Mouse (Mus musculus) lung, adult 2 months (tissue): ENCODE results near the gene Rab23. TPM values are rescaled to one million over a fixed set of nuclear protein-coding genes. Genes with fewer than 3 reads are reported as not detected.

Source experiments
- DNase-seq: peaks from one replicate; pipeline ENCODE4 v3.0.0; 2022
- H3K4me1 ChIP-seq: fragments of 200-500 bp; 2 replicates; pipeline ENCODE4 v1.6.1; 2011; ENCODE audit warnings: low read length; ENCODE audit not compliant: control insufficient read depth, insufficient read depth
- H3K4me3 ChIP-seq: fragments of 200-500 bp; replicated peaks from 2 replicates; pipeline ENCODE3; 2011; ENCODE audit warnings: low read depth, mild to moderate bottlenecking, control low read depth, low read length; ENCODE audit errors: extremely low read depth
- CTCF ChIP-seq: fragments of 200-500 bp; IDR thresholded peaks from 2 replicates; pipeline ENCODE4 v1.5.1; 2011; ENCODE audit warnings: mild to moderate bottlenecking, low read length, control low read depth; ENCODE audit not compliant: insufficient read depth
- POLR2A ChIP-seq: fragments of 200-500 bp; IDR thresholded peaks from 2 replicates; pipeline ENCODE4 v1.6.1; 2011; ENCODE audit warnings: low read depth, mild to moderate bottlenecking, control low read depth, low read length, borderline replicate concordance; ENCODE audit errors: extremely low read depth
- WGBS: fragments of 180-500 bp; shearing (Covaris S2); methylation state at CpG from one replicate; pipeline ENCODE4 v1.1.7; 2018; 5-methylcytosine and 5-hydroxymethylcytosine counted together
- polyA plus RNA-seq: library from polyadenylated mRNA; depleted of rRNA; stranded (reverse); fragments of >200 nt; gene quantifications from 2 replicates; pipeline ENCODE4 v1.2.3, GENCODE M21; 2012; rRNA removed

Gene Rab23
- polyA plus RNA-seq, 1 experiment, result 17.3 TPM

DNA sequence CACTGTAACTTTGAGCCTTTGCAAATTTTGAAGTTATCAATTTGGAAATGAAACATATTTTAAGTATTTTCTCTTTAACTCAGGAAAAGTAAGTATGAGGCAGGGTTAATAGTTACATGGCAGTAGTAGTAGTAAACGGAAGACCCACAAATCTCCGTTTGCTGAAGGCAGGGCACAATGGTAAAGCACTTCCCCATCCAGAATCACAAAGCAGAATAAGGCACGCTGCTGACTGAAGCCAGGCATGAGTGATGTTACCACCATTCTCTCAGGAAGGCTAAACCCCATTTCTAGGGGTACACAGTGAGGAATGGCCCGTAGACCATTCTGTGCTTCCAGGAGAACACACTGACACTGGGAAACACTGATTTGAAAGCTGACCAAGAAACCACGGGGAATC lies 68.4 kb downstream of the Rab23 start:
- Histone ChIP-seq H3K4me1 (no peaks in the 10 kb centered on the region), H3K4me3 (no peak overlapping the region)
- DNase-seq, result no peak
- WGBS, result 63% methylated on average over 5 of the region's 5 CpGs
- TF ChIP-seq POLR2A, result no peak
- TF ChIP-seq CTCF, result no peak

DNA sequence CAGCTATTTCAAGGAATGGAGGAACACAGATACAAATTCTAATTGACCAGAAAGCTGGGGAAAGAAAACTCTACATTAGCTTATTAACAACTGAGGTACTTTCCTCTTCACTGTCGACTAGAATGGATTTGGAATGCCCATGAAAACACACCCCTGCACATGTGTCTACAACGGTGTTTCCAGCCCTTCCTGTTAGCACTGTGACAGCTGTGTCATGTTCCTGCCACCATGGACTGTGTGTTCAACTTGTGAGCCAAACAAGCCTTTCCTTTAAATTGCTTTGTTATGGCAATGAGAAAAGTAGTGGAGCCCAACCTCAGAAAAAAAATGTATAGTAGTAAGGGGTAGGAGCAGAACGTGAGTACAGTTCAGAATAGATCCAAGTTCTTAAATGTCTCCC lies 68.8 kb downstream of the Rab23 start:
- no peak for TF ChIP-seq POLR2A
- no peak for TF ChIP-seq CTCF
- no peak for DNase-seq
- H3K4me3 ChIP-seq, result no peak overlapping the region
- 24% methylated on average over 3 of the region's 3 CpGs for whole genome bisulfite sequencing
- no peaks in the 10 kb centered on the region for H3K4me1 ChIP-seq

Other genes starting within 250 kb of the Rab23 start
- gene Prim2, start 50.1 kb upstream of the Rab23 start, polyA plus RNA-seq, result 2.3 and 4.0 TPM in 2 replicates
- gene Bag2, start 37.9 kb downstream of the Rab23 start, polyA plus RNA-seq, result 10.6 and 17.0 TPM in 2 replicates
- gene Zfp451, start 94.7 kb downstream of the Rab23 start, polyA plus RNA-seq, result 4.3 and 5.5 TPM in 2 replicates
- gene Bend6, start 187.9 kb downstream of the Rab23 start, polyA plus RNA-seq, result 0.45 and 0.59 TPM in 2 replicates
- 42.8 and 55.4 TPM in 2 replicates for gene Dst, start 188.3 kb downstream of the Rab23 start, polyA plus RNA-seq